Mouse (Mus musculus): ENCODE measurements around the gene Olfr1351.
"Not testable (repeated sequence)": the region's sequence is repeated elsewhere in the genome, so short reads cannot be mapped to it uniquely, and the experiment has no call there.

Olfr1351 gene

DNA sequence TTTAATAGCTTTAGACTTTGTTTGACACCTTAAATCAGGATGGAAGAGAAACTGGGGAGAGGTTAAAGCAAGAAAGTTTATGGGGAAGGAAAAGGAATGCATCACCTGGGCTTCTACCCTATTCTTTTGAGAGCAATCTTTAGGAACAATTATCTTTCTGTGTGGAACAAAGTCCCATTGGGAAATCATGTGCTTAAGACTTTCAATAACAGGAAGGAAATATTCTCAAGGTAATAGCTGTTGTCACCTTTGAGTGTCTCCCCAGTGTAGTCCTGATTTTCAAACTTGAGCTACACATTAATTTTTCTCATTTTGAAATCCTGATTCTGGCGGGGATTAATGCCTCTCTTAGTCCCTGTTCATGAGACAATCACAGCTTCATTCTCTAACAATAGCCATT is at the start of gene Olfr1351:
Gene Olfr1351, plus strand, starts transcription at position 301 of the 400 bp plus-strand sequence.
- no peak for DNase-seq

DNA sequence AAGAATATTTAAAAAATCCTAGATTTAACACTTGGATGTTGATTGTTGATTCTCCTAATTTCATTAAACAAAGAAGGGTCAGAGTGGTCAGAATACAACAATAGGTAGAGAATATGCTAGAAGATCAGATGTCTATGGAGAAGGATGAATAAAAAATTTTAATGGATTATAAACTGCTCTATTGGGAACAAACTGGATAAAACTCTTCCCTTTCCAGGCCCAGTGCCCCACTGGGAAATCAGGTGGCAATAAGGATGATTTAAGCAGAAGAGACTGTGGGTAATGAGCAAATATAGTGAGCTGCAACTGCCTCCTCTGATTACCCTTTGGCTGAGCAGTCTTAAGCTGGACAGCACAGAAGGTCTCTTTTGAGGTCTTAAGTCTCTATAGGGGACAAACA is 49.3 kb upstream of the Olfr1351 start, which contains the start of gene Olfr1353:
Gene Olfr1353, plus strand, starts transcription at position 301 of the 400 bp plus-strand sequence.
- not testable (repeated sequence) for DNase-seq

- no peak for DNase-seq
These were observed 31.5 kb upstream of the Olfr1351 start, which contains the start of gene Olfr1352 for GRCm38 (mm10) chr10:78980750-78981149. Gene Olfr1352 (plus strand): TSS chr10:78981050.

GRCm38 (mm10) chr10:79028441-79028840 is 16.2 kb downstream of the Olfr1351 start, which contains the start of gene Olfr57:
Gene Olfr57 (plus strand): TSS chr10:79028741.
- DNase-seq = no peak

- DNase-seq = not testable (repeated sequence)
These were observed 30.2 kb downstream of the Olfr1351 start for GRCm38 (mm10) chr10:79042457-79042856.

DNA sequence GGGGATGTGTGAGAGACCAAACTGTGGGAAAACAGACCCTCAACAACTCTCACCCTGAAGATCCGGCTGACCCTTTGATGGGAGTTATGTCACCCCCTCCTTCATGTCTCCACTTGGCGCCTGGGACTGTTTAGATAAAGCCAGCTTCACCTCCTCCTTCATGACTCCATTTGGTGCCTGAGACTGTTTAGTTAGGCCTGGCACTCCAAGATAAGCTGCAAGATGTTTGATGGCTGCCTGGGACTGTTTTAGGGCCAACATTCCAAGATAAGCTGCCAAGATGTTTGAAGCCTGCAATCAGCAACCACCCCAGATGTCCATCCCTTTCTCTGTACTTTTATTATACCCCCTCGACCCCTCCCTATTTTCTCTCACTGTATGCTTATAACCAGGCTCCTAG is 45.1 kb downstream of the Olfr1351 start:
- DNase-seq = not testable (repeated sequence)

All from kidney, postnatal 36 days (tissue).